Mouse (Mus musculus) inflammation-experienced regulatory T-cells, adult 6 months (primary cell): ENCODE measurements around the gene Tent5a. TPM values are rescaled to one million over a fixed set of nuclear protein-coding genes. Genes with fewer than 3 reads are reported as not detected.

ENCODE experiments used
- ATAC-seq: one replicate; pipeline ENCODE4 v1.8.0; 2017
- polyA plus RNA-seq, 3 experiments: library from polyadenylated mRNA; unstranded; fragments of 100-300 nt; shearing (Covaris generic); gene quantifications; one replicate each; pipeline ENCODE4 v1.2.1; 2017

The Tent5a gene
- polyA plus RNA-seq, 3 experiments from 2014 or later: 7.1 to 9.8 (median 7.3) TPM

GRCm38 (mm10) chr9:85312473-85312872, 14.7 kb downstream of the Tent5a start, which contains the start of gene Gm11114:
Gm11114 (plus strand) TSS chr9:85312773.
- no peak for ATAC-seq

GRCm38 (mm10) chr9:85303378-85303777, 23.8 kb downstream of the Tent5a start:
- no peak for ATAC-seq

- ATAC-seq: no peak
These were observed 24.3 kb downstream of the Tent5a start for GRCm38 (mm10) chr9:85302849-85303248.

DNA sequence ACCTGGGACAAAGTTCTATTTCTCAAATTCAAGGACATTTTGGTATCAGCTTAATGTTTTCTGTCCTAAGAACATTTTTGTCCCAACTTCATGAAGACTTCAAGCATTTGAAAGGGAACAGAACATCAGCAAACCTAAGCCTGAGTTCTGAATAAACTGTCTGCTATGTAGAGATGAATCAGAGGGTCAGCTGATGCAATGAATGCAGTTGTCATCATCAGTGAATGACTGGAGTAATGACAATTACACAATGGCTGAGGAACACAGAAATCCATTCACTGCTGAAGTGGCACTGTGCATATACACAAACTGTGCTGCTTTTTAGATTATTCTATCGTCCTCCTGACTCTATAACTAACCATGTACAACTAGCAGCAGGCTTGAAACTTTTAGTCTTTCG, 53.0 kb downstream of the Tent5a start:
- ATAC-seq: no peak

Other genes starting within 250 kb of the Tent5a start
- gene Gm11114, start 14.6 kb downstream of the Tent5a start, polyA plus RNA-seq: not detected